Mouse (Mus musculus) bone marrow, adult 2 months (tissue): Measurements from ENCODE around the gene Zfc3h1.

Experiments
- CTCF ChIP-seq: fragments of 200-500 bp; IDR thresholded peaks from 2 replicates; pipeline ENCODE4 v1.5.1; 2011; ENCODE audit warnings: low read length, control low read depth; ENCODE audit not compliant: control insufficient read depth, insufficient read depth
- POLR2A ChIP-seq: fragments of 200-500 bp; IDR thresholded peaks from 2 replicates; pipeline ENCODE4 v1.6.1; 2011; ENCODE audit warnings: low read depth, mild to moderate bottlenecking, control low read depth, low read length, borderline replicate concordance; ENCODE audit not compliant: control insufficient read depth

DNA sequence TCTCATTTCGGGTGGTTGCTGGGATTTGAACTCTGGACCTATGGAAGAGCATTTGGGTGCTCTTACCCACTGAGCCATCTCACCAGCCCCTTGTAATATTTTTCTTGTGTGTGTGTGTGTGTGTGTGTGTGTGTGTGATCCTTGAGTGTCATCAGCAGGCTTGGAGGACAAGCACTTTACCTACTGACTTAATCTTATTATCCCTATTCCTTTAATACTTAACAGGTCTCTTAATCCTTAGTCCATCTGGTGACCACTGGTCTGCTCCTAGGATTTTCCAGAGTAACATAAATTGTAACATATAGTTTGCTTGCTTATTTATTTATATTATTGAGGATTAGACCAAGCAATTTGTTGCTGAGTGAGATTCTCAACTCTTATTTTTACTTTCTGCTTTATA is 7.1 kb downstream of the Zfc3h1 start:
- TF ChIP-seq CTCF (no peak), POLR2A (no peak)
